Mouse (Mus musculus): ENCODE data around the gene Golga7b. TPM values are rescaled to one million over a fixed set of nuclear protein-coding genes. Genes with fewer than 3 reads are reported as not detected.

Gene Golga7b
- polyA plus RNA-seq (2012; rRNA removed): 0.11 TPM in 1 of 2 replicates, not detected in the other

DNA sequence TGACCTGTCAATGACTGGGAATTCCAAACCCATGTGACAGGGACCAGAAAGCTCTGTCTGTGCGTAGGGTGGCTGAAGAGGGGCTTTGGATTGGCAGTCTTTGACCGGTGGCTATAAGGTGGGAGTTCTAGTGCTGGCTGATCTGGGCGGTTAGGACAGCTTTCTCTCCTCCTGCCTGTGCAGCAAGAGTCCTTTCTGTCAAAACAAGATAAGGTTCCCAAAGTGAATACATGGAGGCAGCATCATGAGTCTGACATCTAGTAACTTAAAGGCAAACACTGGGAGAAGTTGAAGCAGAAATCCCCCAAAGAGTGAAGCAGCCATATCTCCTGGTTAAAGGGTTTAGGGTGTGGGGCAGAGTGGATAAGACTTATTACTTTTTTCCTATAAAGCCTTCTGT, at the start of gene Golga7b:
TSS of gene Golga7b (plus strand) at position 56 of the 400 bp plus-strand sequence.
- DNase-seq (ENCODE audit: low read depth in 1 of 2, low spot score in 2 of 2): no peak
- Histone ChIP-seq H3K4me1 (ENCODE audit: control insufficient read depth, insufficient read depth, insufficient read length) (no peaks in the 10 kb centered on the region), H3K27me3 (ENCODE audit: control insufficient read depth, insufficient read depth, low read length) (no peaks in the 10 kb centered on the region), H3K27ac (ENCODE audit: insufficient read depth, low read length) (no peak within 1 kb of the TSS), H3K4me3 (ENCODE audit: extremely low read depth, insufficient read depth, insufficient read length) (no peak within 1 kb of the TSS), H3K36me3 (ENCODE audit: control insufficient read depth, insufficient read depth, low read length) (no peaks in the 10 kb centered on the region)
- 91% methylated on average over 3 of the region's 3 CpGs for WGBS
- no peak for TF ChIP-seq CTCF (IDR thresholded peaks at IDR 0.05; ENCODE audit: extremely low read depth, insufficient read depth, insufficient read length, insufficient replicate concordance)
- TF ChIP-seq POLR2A (IDR thresholded peaks at IDR 0.05; ENCODE audit: low read depth, low read length): no peak

DNA sequence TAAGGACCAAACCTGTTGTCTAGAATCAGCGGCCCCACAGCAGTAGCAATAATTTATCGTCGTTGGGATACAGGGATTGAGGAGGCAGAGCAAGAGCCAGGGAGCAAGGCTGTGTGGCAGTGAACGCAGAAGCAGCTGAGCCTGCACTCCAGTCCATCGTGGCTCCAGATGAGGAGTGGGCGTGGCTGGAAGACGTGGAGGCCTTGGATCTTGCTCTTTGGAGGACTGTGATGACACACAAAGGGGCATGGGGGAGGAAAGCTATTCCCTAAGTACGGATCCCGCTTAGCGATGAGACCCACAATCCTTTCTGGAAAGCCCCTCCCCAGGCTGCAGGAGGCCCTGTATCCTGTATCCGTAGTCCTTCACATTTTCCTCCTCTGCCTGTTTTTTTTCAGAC, 49.3 kb upstream of the Golga7b start:
- H3K4me1 ChIP-seq (ENCODE audit: control insufficient read depth, insufficient read depth, insufficient read length): no peaks in the 10 kb centered on the region
- TF ChIP-seq CTCF (IDR thresholded peaks at IDR 0.05; ENCODE audit: extremely low read depth, insufficient read depth, insufficient read length, insufficient replicate concordance) (no peak), POLR2A (IDR thresholded peaks at IDR 0.05; ENCODE audit: low read depth, low read length) (no peak)
- peaks cover 10% of the 10 kb centered on the region for H3K27me3 ChIP-seq (ENCODE audit: control insufficient read depth, insufficient read depth, low read length)
- 59% methylated on average over 11 of the region's 11 CpGs for WGBS
- DNase-seq (ENCODE audit: low read depth in 1 of 2, low spot score in 2 of 2): no peak
- H3K4me3 ChIP-seq (ENCODE audit: extremely low read depth, insufficient read depth, insufficient read length): no peak overlapping the region
- no peaks in the 10 kb centered on the region for H3K36me3 ChIP-seq (ENCODE audit: control insufficient read depth, insufficient read depth, low read length)
- H3K27ac ChIP-seq (ENCODE audit: insufficient read depth, low read length): no peak overlapping the region

DNA sequence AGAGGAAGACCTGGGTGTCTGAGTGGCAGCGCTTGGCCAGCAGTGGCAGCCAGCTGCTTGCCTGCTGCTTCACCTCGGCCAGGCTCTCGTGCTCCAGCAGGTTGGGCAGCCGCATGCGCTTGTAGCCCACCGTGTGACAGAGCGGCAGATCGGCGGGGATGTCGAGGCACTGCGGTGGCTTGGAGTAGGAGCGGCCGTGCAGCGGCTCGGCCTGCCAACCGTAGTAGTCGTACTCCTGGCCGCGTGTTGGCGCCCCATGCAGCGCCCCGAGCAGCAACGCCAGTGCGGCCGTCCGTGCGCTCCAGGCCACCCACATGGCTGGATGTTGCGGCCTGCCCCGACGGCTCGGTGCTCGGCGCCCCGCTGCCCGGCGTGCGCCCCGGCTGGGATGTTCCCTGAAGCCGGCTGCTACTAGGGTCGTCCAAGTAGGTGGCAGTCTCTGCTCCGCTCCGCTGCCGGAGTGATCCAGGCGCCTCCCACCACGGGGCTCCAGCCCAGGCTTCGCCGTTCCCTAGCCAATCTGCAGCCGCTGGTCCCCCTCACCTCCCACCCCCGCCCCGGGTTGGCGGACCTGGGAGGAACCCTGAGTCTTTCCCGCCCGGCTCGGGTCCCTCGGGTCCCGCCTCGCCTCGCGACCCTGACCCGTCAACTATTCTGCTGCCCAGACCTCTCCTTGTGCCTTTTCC, 45.5 kb upstream of the Golga7b start, which contains the start of gene Sfrp5:
TSS of gene Sfrp5 (minus strand) at position 557 of the 686 bp plus-strand sequence.
- no peak within 1 kb of the TSS for H3K4me3 ChIP-seq (ENCODE audit: extremely low read depth, insufficient read depth, insufficient read length)
- no peak for DNase-seq (ENCODE audit: low read depth in 1 of 2, low spot score in 2 of 2)
- H3K36me3 ChIP-seq (ENCODE audit: control insufficient read depth, insufficient read depth, low read length): no peaks in the 10 kb centered on the region
- no peak within 1 kb of the TSS for H3K27ac ChIP-seq (ENCODE audit: insufficient read depth, low read length)
- TF ChIP-seq POLR2A (IDR thresholded peaks at IDR 0.05; ENCODE audit: low read depth, low read length): no peak
- no peak for TF ChIP-seq CTCF (IDR thresholded peaks at IDR 0.05; ENCODE audit: extremely low read depth, insufficient read depth, insufficient read length, insufficient replicate concordance)
- 6% methylated on average over 60 of the region's 60 CpGs for WGBS
- H3K27me3 ChIP-seq (ENCODE audit: control insufficient read depth, insufficient read depth, low read length): peaks cover 10% of the 10 kb centered on the region
- no peaks in the 10 kb centered on the region for H3K4me1 ChIP-seq (ENCODE audit: control insufficient read depth, insufficient read depth, insufficient read length)

DNA sequence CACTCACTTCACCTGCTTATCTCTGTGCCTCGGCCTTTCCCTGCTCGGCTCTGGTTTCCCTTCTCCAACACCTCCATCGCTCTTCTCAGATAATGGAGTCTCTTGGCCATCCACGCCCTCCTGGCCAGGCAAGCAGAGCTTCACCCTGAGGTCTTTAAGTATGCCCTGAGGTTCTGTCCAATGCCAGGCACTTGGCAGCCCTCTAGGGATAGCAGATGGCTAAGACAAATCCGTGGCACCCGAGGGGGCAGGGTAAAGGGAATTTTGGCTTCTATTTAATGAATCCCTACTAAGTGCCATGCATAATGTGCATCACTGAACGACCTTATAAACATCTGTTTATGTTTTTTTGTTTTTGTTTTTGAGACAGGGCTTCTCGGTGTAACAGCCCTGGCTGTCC, 44.9 kb upstream of the Golga7b start:
- 36% methylated on average over 8 of the region's 8 CpGs for WGBS
- Histone ChIP-seq H3K4me1 (ENCODE audit: control insufficient read depth, insufficient read depth, insufficient read length) (no peaks in the 10 kb centered on the region), H3K36me3 (ENCODE audit: control insufficient read depth, insufficient read depth, low read length) (no peaks in the 10 kb centered on the region), H3K4me3 (ENCODE audit: extremely low read depth, insufficient read depth, insufficient read length) (no peak overlapping the region), H3K27ac (ENCODE audit: insufficient read depth, low read length) (no peak overlapping the region), H3K27me3 (ENCODE audit: control insufficient read depth, insufficient read depth, low read length) (peaks cover 10% of the 10 kb centered on the region)
- TF ChIP-seq POLR2A (IDR thresholded peaks at IDR 0.05; ENCODE audit: low read depth, low read length) (no peak), CTCF (IDR thresholded peaks at IDR 0.05; ENCODE audit: extremely low read depth, insufficient read depth, insufficient read length, insufficient replicate concordance) (no peak)
- DNase-seq (ENCODE audit: low read depth in 1 of 2, low spot score in 2 of 2): no peak

DNA sequence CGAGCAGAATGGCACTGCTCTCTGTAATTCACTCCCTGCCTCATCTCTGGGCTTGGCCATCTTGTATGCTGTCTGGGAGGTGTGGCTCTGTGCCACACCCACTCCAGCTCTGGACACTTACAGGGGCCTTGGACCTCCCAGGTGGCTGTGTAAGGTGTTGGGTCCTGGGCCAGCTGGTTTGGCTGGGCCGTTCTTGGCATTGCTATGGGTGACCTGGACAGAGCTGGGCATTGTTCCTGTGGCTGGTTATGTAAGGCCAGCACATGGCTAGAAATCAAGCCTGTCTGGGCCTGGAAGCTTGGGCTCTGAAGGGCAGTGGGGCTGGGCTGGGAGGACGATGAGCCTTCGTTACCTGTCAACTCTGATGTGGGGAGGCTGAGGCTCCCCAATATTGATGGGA, 43.1 kb upstream of the Golga7b start:
- peaks cover 10% of the 10 kb centered on the region for H3K27me3 ChIP-seq (ENCODE audit: control insufficient read depth, insufficient read depth, low read length)
- no peaks in the 10 kb centered on the region for H3K36me3 ChIP-seq (ENCODE audit: control insufficient read depth, insufficient read depth, low read length)
- TF ChIP-seq CTCF (IDR thresholded peaks at IDR 0.05; ENCODE audit: extremely low read depth, insufficient read depth, insufficient read length, insufficient replicate concordance) (no peak), POLR2A (IDR thresholded peaks at IDR 0.05; ENCODE audit: low read depth, low read length) (no peak)
- WGBS: 74% methylated on average over 4 of the region's 4 CpGs
- H3K4me1 ChIP-seq (ENCODE audit: control insufficient read depth, insufficient read depth, insufficient read length): no peaks in the 10 kb centered on the region
- no peak overlapping the region for H3K4me3 ChIP-seq (ENCODE audit: extremely low read depth, insufficient read depth, insufficient read length)
- DNase-seq (ENCODE audit: low read depth in 1 of 2, low spot score in 2 of 2): no peak
- H3K27ac ChIP-seq (ENCODE audit: insufficient read depth, low read length): no peak overlapping the region

DNA sequence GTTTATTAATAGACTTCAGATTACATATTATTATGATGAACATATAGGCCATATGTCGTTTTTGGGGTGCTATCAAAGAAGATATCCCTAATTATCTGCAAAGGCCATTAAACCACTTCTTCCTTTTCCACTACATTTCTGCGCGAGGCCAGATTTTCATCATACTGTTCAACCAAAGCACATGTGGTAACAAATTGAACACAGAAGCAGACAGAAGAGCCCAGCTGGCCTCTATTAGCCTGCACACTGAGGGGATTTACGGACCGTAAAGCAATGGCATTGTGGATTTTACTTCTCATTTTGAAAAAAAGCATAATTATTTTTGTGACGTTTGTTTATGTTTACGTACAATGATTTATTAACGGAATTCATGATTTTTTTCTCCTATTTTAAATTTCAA, 42.2 kb upstream of the Golga7b start:
- DNase-seq (ENCODE audit: low read depth in 1 of 2, low spot score in 2 of 2): no peak
- peaks cover 6% of the 10 kb centered on the region for H3K27me3 ChIP-seq (ENCODE audit: control insufficient read depth, insufficient read depth, low read length)
- no peaks in the 10 kb centered on the region for H3K36me3 ChIP-seq (ENCODE audit: control insufficient read depth, insufficient read depth, low read length)
- 87% methylated on average over 8 of the region's 8 CpGs for WGBS
- no peak for TF ChIP-seq POLR2A (IDR thresholded peaks at IDR 0.05; ENCODE audit: low read depth, low read length)
- TF ChIP-seq CTCF (IDR thresholded peaks at IDR 0.05; ENCODE audit: extremely low read depth, insufficient read depth, insufficient read length, insufficient replicate concordance): no peak
- no peak overlapping the region for H3K27ac ChIP-seq (ENCODE audit: insufficient read depth, low read length)
- H3K4me3 ChIP-seq (ENCODE audit: extremely low read depth, insufficient read depth, insufficient read length): no peak overlapping the region
- no peaks in the 10 kb centered on the region for H3K4me1 ChIP-seq (ENCODE audit: control insufficient read depth, insufficient read depth, insufficient read length)

DNA sequence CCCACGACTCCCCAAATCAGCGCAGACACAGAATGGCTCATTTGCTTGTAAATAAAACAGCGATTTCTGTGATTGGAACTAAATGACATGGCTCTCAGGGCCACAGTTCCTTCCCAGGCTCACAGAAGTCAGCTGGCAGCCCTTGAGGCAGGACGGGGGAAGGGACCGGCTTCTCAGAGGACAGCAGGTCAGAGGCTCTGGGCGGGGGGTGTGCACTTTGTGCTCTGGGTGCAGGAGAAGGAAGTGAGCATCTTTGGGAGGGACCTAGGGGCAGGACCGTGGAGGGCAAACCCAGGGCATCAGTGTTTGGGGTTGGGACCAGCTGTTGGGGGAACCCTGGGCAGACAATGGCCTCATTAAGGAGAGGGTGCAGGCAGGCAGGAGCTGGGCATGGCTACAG, 37.9 kb upstream of the Golga7b start:
- TF ChIP-seq POLR2A (IDR thresholded peaks at IDR 0.05; ENCODE audit: low read depth, low read length): no peak
- no peak for TF ChIP-seq CTCF (IDR thresholded peaks at IDR 0.05; ENCODE audit: extremely low read depth, insufficient read depth, insufficient read length, insufficient replicate concordance)
- no peaks in the 10 kb centered on the region for H3K4me1 ChIP-seq (ENCODE audit: control insufficient read depth, insufficient read depth, insufficient read length)
- H3K27ac ChIP-seq (ENCODE audit: insufficient read depth, low read length): no peak overlapping the region
- H3K36me3 ChIP-seq (ENCODE audit: control insufficient read depth, insufficient read depth, low read length): no peaks in the 10 kb centered on the region
- DNase-seq (ENCODE audit: low read depth in 1 of 2, low spot score in 2 of 2): no peak
- no peak overlapping the region for H3K4me3 ChIP-seq (ENCODE audit: extremely low read depth, insufficient read depth, insufficient read length)
- WGBS: 66% methylated on average over 7 of the region's 7 CpGs
- no peaks in the 10 kb centered on the region for H3K27me3 ChIP-seq (ENCODE audit: control insufficient read depth, insufficient read depth, low read length)
